ENCODE assay signal across 20 mouse cellular contexts in genomic region chr17:43544040-43544439, GRCm38 (mm10). TPM values are rescaled to one million over a fixed set of nuclear protein-coding genes. Genes with fewer than 3 reads are reported as not detected.
"Had no signal": no experiment of that assay in that cellular context is flagged by ENCODE, and none has a peak within 500 bp of the region (broad histone marks: within the 10 kb centered on the region; RNA-seq: fewer than 3 reads in every experiment).

No protein-coding gene starts in this region.

- H3K9me3 ChIP-seq: neural tube, embryonic 13.5 days; neural tube, embryonic 15.5 days; stomach, embryonic 15.5 days had no signal

- H3K36me3 ChIP-seq: neural tube, embryonic 13.5 days; neural tube, embryonic 15.5 days; stomach, embryonic 15.5 days had no signal

- H3K4me3 ChIP-seq: neural tube, embryonic 13.5 days; neural tube, embryonic 15.5 days; stomach, embryonic 15.5 days had no signal

- DNase-seq: retina, postnatal 1 day; right cerebral cortex, adult 18-20 months; right cerebral cortex, postnatal 14 days; right cerebral cortex, postnatal 25 days; right cerebral cortex, postnatal 4 days; spleen, adult 18-20 months; thymus, adult 18-20 months; thymus, adult 2 months; thymus, postnatal 14 days; thymus, postnatal 25 days; thymus, postnatal 36 days; thymus, postnatal 4 days had no signal

- H3K4me1 ChIP-seq: neural tube, embryonic 13.5 days; neural tube, embryonic 15.5 days; stomach, embryonic 15.5 days had no signal

- H3K27ac ChIP-seq: neural tube, embryonic 13.5 days; neural tube, embryonic 15.5 days; stomach, embryonic 15.5 days; stomach, postnatal 0 days had no signal

- H3K27me3 ChIP-seq: neural tube, embryonic 13.5 days; neural tube, embryonic 15.5 days; stomach, embryonic 15.5 days had no signal

- H3K9ac ChIP-seq: neural tube, embryonic 13.5 days; neural tube, embryonic 15.5 days; stomach, embryonic 15.5 days had no signal

- H3K4me2 ChIP-seq: neural tube, embryonic 13.5 days; neural tube, embryonic 15.5 days; stomach, embryonic 15.5 days had no signal

RNA-seq across cellular contexts. Expression of gene Ankrd66, which starts 0.6 kb away (rescaled TPM):
- polyA plus RNA-seq: small intestine, adult 2 months; stomach, embryonic 16.5 days; stomach, postnatal 0 days; thymus, adult 2 months had no signal

RNA-seq across cellular contexts. Expression of gene Mep1a, which starts 41.4 kb away (rescaled TPM):
- polyA plus RNA-seq: neural tube, embryonic 13.5 days; stomach, embryonic 14.5 days; urinary bladder, adult 2 months had no signal
